Mouse (Mus musculus) liver, embryonic 14.5 days (tissue): ENCODE data around the gene Selenov.

Experiments
- CTCF ChIP-seq: IDR thresholded peaks from 2 replicates; pipeline ENCODE4 v1.5.1; 2016; ENCODE audit warnings: antibody characterized with exemption, low read depth, control low read depth
- EP300 ChIP-seq: IDR thresholded peaks from 2 replicates; pipeline ENCODE4 v1.6.1; 2016; ENCODE audit warnings: antibody characterized with exemption, low read depth

- TF ChIP-seq CTCF (no peak; the same call in 1 of the 2 replicates), EP300 (peak; percentile 90)
Measured at GRCm38 (mm10) chr7:28338108-28338998, 47.4 kb upstream of the Selenov start, which contains the start of gene Supt5.
